Mouse (Mus musculus) liver, embryonic 13.5 days (tissue): ENCODE measurements around the gene Hyal1. TPM values are rescaled to one million over a fixed set of nuclear protein-coding genes. Genes with fewer than 3 reads are reported as not detected.

Experiments
- ATAC-seq: fragments of 200-750 bp; cut with Nextera tagmentation; 2 replicates; pipeline ENCODE4 v1.8.0; 2017; ENCODE audit warnings: low read depth, mild to moderate bottlenecking, moderate number of reproducible peaks, moderate library complexity
- DNase-seq: peaks from one replicate; pipeline ENCODE4 v3.0.0; 2022
- H3K27ac ChIP-seq: fragments of 300-500 bp; sonication (generic); 2 replicates; pipeline ENCODE4 v1.5.1; 2015; ENCODE audit warnings: moderate library complexity, mild to moderate bottlenecking, inconsistent platforms
- H3K27me3 ChIP-seq: fragments of 300-500 bp; sonication (generic); 2 replicates; pipeline ENCODE4 v1.6.1; 2015; ENCODE audit warnings: mild to moderate bottlenecking, inconsistent platforms
- H3K36me3 ChIP-seq: fragments of 300-500 bp; sonication (generic); 2 replicates; pipeline ENCODE4 v1.6.1; 2015; ENCODE audit warnings: mild to moderate bottlenecking, inconsistent platforms
- H3K4me1 ChIP-seq: fragments of 300-500 bp; sonication (generic); replicated peaks from 2 replicates; pipeline ENCODE4 v1.6.1; 2015; ENCODE audit warnings: inconsistent platforms
- H3K4me2 ChIP-seq: fragments of 300-500 bp; sonication (generic); 2 replicates; pipeline ENCODE4 v1.6.1; 2015; ENCODE audit warnings: inconsistent platforms, mild to moderate bottlenecking, moderate library complexity
- H3K4me3 ChIP-seq: fragments of 300-500 bp; sonication (generic); replicated peaks from 2 replicates; pipeline ENCODE4 v1.5.1; 2015; ENCODE audit warnings: mild to moderate bottlenecking, inconsistent platforms
- H3K9ac ChIP-seq: fragments of 300-500 bp; sonication (generic); 2 replicates; pipeline ENCODE4 v1.6.1; 2015; ENCODE audit warnings: mild to moderate bottlenecking, inconsistent platforms
- H3K9me3 ChIP-seq: fragments of 300-500 bp; sonication (generic); replicated peaks from 2 replicates; pipeline ENCODE4 v1.6.1; 2016; ENCODE audit warnings: inconsistent platforms
- WGBS: fragments of 180-500 bp; shearing (Covaris S2); methylation state at CpG from one replicate; pipeline ENCODE4 v1.1.7; 2015; ENCODE audit not compliant: insufficient replicate concordance; 5-methylcytosine and 5-hydroxymethylcytosine counted together
- polyA plus RNA-seq: library from polyadenylated mRNA; unstranded; fragments of >200 nt; fragmentation: Nextera tagmentation; extraction: Ambion mirVana; gene quantifications from 2 replicates; pipeline ENCODE4 v1.2.1, GENCODE M21; 2015

The Hyal1 gene
- polyA plus RNA-seq, 1 experiment from 2014 or later: 2.6 TPM

DNA sequence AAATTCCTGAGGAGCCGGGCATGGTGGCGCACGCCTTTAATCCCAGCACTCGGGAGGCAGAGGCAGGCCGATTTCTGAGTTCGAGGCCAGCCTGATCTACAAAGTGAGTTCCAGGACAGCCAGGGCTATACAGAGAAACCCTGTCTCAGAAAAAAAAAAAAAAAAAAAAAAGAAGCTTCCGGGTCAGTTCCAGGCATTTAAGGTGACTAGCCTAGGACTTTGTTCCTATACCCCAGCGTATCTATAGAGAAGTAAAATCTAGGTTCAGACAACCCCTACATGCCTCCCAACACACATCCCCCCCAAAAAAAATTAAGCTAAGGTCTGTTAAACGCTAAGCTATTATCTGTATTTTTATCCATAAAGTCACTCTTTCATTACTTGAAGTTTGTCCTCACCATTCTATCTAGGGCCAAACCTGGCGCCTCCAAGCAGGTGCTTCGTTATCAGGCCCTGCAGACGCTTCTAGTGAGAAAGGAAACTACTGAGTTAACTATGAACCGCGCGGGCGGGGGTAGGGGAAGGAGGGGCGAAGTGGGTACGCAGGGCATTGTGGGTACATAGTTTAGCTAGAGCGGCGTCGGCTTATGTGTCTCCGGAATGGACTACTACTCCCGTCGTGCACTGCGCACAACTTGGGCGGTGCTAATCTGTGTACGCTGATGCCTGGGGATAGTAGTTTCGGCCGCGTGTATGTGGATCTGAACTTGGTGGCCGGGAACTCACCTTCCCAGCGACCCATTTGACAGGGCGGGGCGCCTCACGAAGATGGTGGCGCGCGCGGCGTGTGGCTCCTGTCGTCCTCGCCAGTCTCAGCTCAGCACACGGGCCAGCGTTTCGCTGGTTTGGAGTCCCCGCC is 10.5 kb downstream of the Hyal1 start, which contains the start of gene Ifrd2:
TSS of gene Ifrd2 (plus strand) at position 669 of the 859 bp plus-strand sequence.
- H3K27ac ChIP-seq: peak within 1 kb of the TSS; percentile 99
- peaks cover 65% of the 10 kb centered on the region for H3K36me3 ChIP-seq
- peak; percentile 91 for ATAC-seq
- no peaks in the 10 kb centered on the region for H3K27me3 ChIP-seq
- peak within 1 kb of the TSS; percentile 85 for H3K4me2 ChIP-seq
- peak; percentile 99 for DNase-seq
- H3K9me3 ChIP-seq: no peaks in the 10 kb centered on the region
- H3K4me1 ChIP-seq: peaks cover 82% of the 10 kb centered on the region
- peak within 1 kb of the TSS; percentile 80 for H3K4me3 ChIP-seq
- WGBS: 7% methylated on average over 46 of the region's 46 CpGs
- H3K9ac ChIP-seq: peak within 1 kb of the TSS; percentile 89

GRCm38 (mm10) chr9:107587833-107588639 is 11.3 kb downstream of the Hyal1 start:
- H3K4me3 ChIP-seq: peak overlapping the region; percentile 80
- peaks cover 73% of the 10 kb centered on the region for H3K4me1 ChIP-seq
- ATAC-seq (peak; percentile 13), DNase-seq (peak; percentile 70)
- peak overlapping the region; percentile 85 for H3K4me2 ChIP-seq
- H3K9me3 ChIP-seq: no peaks in the 10 kb centered on the region
- WGBS: 1% methylated on average over 33 of the region's 33 CpGs
- H3K36me3 ChIP-seq: peaks cover 70% of the 10 kb centered on the region
- H3K27ac ChIP-seq: peak overlapping the region; percentile 99
- H3K27me3 ChIP-seq: no peaks in the 10 kb centered on the region
- H3K9ac ChIP-seq: peak overlapping the region; percentile 89

DNA sequence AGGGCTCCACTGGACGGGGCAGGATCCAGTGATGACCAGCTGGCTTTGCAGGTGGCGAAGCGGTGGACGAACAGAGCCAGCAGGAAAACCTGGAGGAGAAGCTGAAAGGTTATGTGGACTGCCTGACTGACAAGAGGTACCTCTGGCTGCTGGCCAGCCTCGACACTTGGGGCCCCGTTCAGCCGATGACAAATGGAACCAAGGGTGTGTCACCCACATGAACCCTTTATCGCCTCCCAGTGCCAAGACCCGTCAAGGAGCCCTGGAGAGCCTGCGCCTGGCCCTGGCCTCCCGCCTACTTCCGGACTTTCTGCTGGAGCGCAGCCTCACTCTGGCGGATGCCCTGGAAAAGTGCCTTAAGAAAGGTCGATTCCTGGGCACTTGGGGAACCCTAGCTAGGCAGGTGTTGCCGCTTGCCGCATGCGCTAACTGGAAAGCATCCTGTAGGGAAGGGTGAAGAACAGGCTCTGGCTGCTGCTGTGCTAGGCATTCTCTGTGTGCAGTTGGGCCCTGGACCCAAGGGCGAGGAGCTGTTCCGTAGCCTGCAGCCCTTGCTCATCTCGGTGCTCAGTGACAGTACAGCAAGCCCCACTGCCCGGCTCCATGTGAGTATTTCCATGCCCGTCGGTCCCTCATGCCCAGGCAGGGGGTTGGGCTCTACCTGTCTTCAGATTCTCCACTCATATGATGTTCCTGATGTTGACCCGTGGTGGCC is 13.5 kb downstream of the Hyal1 start:
- no peaks in the 10 kb centered on the region for H3K9me3 ChIP-seq
- DNase-seq: peak; percentile 67
- H3K4me1 ChIP-seq: peaks cover 59% of the 10 kb centered on the region
- H3K36me3 ChIP-seq: peaks cover 70% of the 10 kb centered on the region
- peak overlapping the region; percentile 89 for H3K9ac ChIP-seq
- H3K4me3 ChIP-seq: peak overlapping the region; percentile 80
- peak; percentile 20; the same call in 1 of the 2 replicates for ATAC-seq
- peak overlapping the region; percentile 85 for H3K4me2 ChIP-seq
- 69% methylated on average over 25 of the region's 25 CpGs for WGBS
- H3K27ac ChIP-seq: peak overlapping the region; percentile 99
- H3K27me3 ChIP-seq: no peaks in the 10 kb centered on the region

DNA sequence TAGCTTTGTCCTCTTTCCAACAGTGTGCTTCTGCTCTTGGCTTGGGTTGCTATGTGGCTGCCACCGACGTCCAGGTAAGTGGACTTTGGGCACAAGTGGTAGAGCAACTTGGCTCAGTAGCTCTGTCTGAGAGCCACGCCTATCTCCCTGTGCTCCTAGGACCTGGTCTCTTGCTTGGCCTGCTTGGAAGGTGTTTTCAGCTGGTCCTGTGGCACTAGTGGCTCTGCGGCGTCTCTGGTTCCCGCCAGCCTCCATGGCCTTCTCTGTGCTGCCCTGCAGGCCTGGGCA is 14.0 kb downstream of the Hyal1 start:
- H3K9me3 ChIP-seq: no peaks in the 10 kb centered on the region
- peaks cover 54% of the 10 kb centered on the region for H3K4me1 ChIP-seq
- H3K4me3 ChIP-seq: peak overlapping the region; percentile 80
- H3K9ac ChIP-seq: peak overlapping the region; percentile 89
- H3K27me3 ChIP-seq: no peaks in the 10 kb centered on the region
- DNase-seq: no peak
- H3K36me3 ChIP-seq: peaks cover 67% of the 10 kb centered on the region
- WGBS: 90% methylated on average over 6 of the region's 6 CpGs
- no peak for ATAC-seq
- peak overlapping the region; percentile 85 for H3K4me2 ChIP-seq
- H3K27ac ChIP-seq: peak overlapping the region; percentile 99

- Histone ChIP-seq H3K36me3 (peaks cover 71% of the 10 kb centered on the region), H3K9me3 (no peaks in the 10 kb centered on the region), H3K4me1 (peaks cover 59% of the 10 kb centered on the region), H3K4me3 (no peak overlapping the region), H3K4me2 (no peak overlapping the region), H3K9ac (no peak overlapping the region), H3K27me3 (peaks cover under 1% of the 10 kb centered on the region; the same call in 1 of the 2 replicates), H3K27ac (peak overlapping the region; percentile 40; the same call in 1 of the 2 replicates)
- ATAC-seq (no peak), DNase-seq (no peak)
- 86% methylated on average over 11 of the region's 11 CpGs for WGBS
These were observed 16.6 kb downstream of the Hyal1 start for GRCm38 (mm10) chr9:107593101-107593976.

DNA sequence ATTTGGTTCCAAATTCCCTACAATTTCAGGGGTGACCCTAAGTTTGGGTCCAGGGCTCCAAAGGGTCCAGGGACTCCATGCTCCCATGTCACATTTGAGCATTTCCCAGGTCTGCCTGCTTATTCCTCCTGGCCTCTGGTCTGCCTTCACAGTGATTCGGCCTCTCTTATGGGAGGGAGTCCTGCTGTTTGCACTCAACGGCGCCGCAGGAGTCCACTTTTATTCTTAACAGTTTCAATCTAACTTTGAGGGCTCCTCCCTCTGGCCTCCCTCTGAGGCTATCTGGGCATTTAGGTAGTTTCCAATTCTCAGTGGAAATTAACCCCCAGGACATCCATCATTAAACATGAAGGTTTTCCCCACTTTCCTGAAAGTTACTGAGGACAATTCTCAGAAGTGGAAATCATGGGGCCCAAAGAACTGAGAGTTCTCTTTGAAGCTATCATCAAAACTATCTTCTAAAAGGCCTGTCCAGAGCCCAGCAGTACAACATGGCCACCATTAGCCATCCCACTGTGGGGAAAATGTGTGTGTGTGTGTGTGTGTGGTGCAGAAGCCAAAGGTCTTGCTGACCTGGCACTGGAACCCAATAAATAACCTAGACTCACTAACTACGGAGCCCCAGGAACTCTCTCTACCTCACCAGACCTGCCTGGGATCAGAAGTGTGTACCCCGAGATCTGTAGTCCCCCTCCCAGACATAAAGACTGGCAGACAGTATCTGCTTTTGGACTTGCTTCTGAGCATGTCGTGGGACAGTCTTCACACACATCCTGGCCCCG is 17.7 kb downstream of the Hyal1 start:
- ATAC-seq (no peak), DNase-seq (no peak)
- Histone ChIP-seq H3K9ac (no peak overlapping the region), H3K27me3 (peaks cover 12% of the 10 kb centered on the region), H3K4me3 (no peak overlapping the region), H3K36me3 (peaks cover 62% of the 10 kb centered on the region), H3K4me2 (no peak overlapping the region), H3K9me3 (no peaks in the 10 kb centered on the region), H3K27ac (no peak overlapping the region), H3K4me1 (peaks cover 59% of the 10 kb centered on the region)
- WGBS: 81% methylated on average over 8 of the region's 8 CpGs

DNA sequence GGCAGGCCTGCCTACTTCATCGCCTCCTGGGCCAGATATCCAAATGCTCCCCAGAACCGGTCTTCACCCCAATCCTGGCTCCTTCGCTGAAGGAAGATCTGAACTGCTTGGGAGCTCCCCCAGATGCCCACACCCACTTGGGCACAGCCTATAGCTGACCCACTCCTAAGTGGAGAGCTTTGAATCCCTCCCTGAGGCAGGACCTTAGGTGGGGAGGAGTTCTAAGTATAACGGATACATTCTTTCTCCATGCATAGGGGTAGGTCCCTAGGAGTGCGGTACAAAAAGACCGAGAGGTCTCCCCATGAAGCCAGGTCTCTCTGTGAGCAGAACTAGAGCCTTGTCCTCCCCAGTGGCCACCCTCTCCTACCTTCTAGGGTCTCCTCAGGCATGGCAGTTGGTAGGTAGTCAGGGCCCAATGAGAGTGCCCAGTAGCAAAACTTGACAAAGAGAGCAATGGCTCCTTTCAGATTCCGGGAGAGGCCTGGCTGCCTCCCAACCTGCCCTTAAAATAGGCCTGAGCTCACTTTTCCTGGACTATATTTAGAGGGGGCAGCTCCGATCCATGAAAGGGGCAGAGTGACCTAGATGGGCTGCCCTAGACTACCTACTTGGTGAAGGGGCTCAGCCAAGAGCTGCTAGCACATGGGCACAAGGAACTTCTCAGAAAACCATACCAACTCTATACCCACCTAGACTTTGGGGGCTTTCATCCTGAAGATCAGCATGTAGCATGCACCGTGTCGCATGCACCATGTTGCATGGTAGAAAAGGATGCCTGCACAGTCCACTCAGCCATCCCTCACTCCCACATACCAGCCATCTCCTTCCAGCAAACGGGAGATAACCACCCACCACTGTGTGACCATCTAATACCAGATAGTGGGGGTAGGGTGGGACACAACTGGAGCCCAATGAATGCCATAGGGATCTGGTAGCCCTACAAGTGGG is 20.2 kb downstream of the Hyal1 start:
- 77% methylated on average over 11 of the region's 11 CpGs for WGBS
- no peak overlapping the region for H3K27ac ChIP-seq

GRCm38 (mm10) chr9:107598385-107598784 is 21.7 kb downstream of the Hyal1 start:
- ATAC-seq (no peak), DNase-seq (no peak)
- no peak overlapping the region for H3K9ac ChIP-seq
- H3K4me1 ChIP-seq: peaks cover 53% of the 10 kb centered on the region
- peaks cover 23% of the 10 kb centered on the region for H3K36me3 ChIP-seq
- peaks cover 34% of the 10 kb centered on the region for H3K27me3 ChIP-seq
- H3K4me3 ChIP-seq: no peak overlapping the region
- H3K27ac ChIP-seq: no peak overlapping the region
- H3K4me2 ChIP-seq: no peak overlapping the region
- 61% methylated on average over 5 of the region's 5 CpGs for WGBS
- no peaks in the 10 kb centered on the region for H3K9me3 ChIP-seq

More for the DNA sequence above, 20.2 kb downstream of the Hyal1 start:
- Histone ChIP-seq H3K27me3 (peaks cover 31% of the 10 kb centered on the region), H3K4me2 (no peak overlapping the region), H3K9me3 (no peaks in the 10 kb centered on the region), H3K36me3 (peaks cover 38% of the 10 kb centered on the region), H3K4me1 (peaks cover 47% of the 10 kb centered on the region), H3K4me3 (no peak overlapping the region), H3K9ac (no peak overlapping the region)
- ATAC-seq: no peak
- no peak for DNase-seq

DNA sequence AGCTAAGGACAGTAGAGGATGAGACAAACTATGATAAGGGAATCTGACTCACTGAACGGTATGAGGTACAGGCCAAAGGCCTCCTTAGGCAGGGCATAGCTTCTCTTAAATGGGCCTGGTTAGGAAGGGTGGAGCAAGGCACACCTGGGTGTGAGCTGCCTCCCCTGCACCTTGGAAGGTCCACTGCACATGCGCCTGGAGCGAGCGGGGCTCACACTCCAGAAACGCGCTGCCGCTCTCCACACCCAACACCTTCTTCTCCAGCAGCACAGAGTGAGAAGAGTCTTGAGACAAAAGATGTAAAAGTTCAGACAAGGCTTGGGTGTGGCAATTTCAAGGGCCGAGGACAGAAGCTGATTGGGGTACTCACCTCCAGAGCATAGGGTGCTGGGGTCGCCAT is 22.7 kb downstream of the Hyal1 start:
- no peak overlapping the region for H3K4me3 ChIP-seq
- no peak overlapping the region for H3K9ac ChIP-seq
- H3K4me2 ChIP-seq: no peak overlapping the region
- peaks cover 13% of the 10 kb centered on the region for H3K36me3 ChIP-seq
- peaks cover 49% of the 10 kb centered on the region for H3K4me1 ChIP-seq
- ATAC-seq (no peak), DNase-seq (no peak)
- peaks cover 42% of the 10 kb centered on the region for H3K27me3 ChIP-seq
- H3K27ac ChIP-seq: no peak overlapping the region
- WGBS: 76% methylated on average over 9 of the region's 9 CpGs
- H3K9me3 ChIP-seq: no peaks in the 10 kb centered on the region
